Mouse (Mus musculus): ENCODE results near the gene Ikzf2.

The Ikzf2 gene

GRCm38 (mm10) chr1:69604213-69604612, 82.8 kb downstream of the Ikzf2 start:
- DNase-seq (ENCODE audit: extremely low read depth, insufficient read length, low spot score), result no peak

- no peak for DNase-seq (ENCODE audit: extremely low read depth, insufficient read length, low spot score)
Measured at GRCm38 (mm10) chr1:69600954-69601353, 86.1 kb downstream of the Ikzf2 start.

- no peak for DNase-seq (ENCODE audit: extremely low read depth, insufficient read length, low spot score)
Measured at GRCm38 (mm10) chr1:69599074-69599772, 87.8 kb downstream of the Ikzf2 start.

GRCm38 (mm10) chr1:69591889-69592288, 95.2 kb downstream of the Ikzf2 start:
- no peak for DNase-seq (ENCODE audit: extremely low read depth, insufficient read length, low spot score)

GRCm38 (mm10) chr1:69591328-69591801, 95.7 kb downstream of the Ikzf2 start:
- no peak for DNase-seq (ENCODE audit: extremely low read depth, insufficient read length, low spot score)

- DNase-seq (ENCODE audit: extremely low read depth, insufficient read length, low spot score), result no peak
Measured at GRCm38 (mm10) chr1:69585546-69585945, 101.5 kb downstream of the Ikzf2 start.

GRCm38 (mm10) chr1:69583932-69584659, 102.9 kb downstream of the Ikzf2 start:
- DNase-seq (ENCODE audit: extremely low read depth, insufficient read length, low spot score), result no peak

GRCm38 (mm10) chr1:69578917-69579316, 108.1 kb downstream of the Ikzf2 start:
- DNase-seq (ENCODE audit: extremely low read depth, insufficient read length, low spot score), result no peak

GRCm38 (mm10) chr1:69559443-69560090, 127.5 kb downstream of the Ikzf2 start:
- DNase-seq (ENCODE audit: extremely low read depth, insufficient read length, low spot score), result no peak

GRCm38 (mm10) chr1:69555636-69556151, 131.4 kb downstream of the Ikzf2 start:
- no peak for DNase-seq (ENCODE audit: extremely low read depth, insufficient read length, low spot score)

GRCm38 (mm10) chr1:69549987-69550386, 137.1 kb downstream of the Ikzf2 start:
- DNase-seq (ENCODE audit: extremely low read depth, insufficient read length, low spot score), result no peak

GRCm38 (mm10) chr1:69545885-69546253, 141.2 kb downstream of the Ikzf2 start:
- no peak for DNase-seq (ENCODE audit: extremely low read depth, insufficient read length, low spot score)

- DNase-seq (ENCODE audit: extremely low read depth, insufficient read length, low spot score), result no peak
Measured at GRCm38 (mm10) chr1:69545217-69545884, 141.7 kb downstream of the Ikzf2 start.

- DNase-seq (ENCODE audit: extremely low read depth, insufficient read length, low spot score), result no peak
Measured at GRCm38 (mm10) chr1:69543774-69544597, 143.1 kb downstream of the Ikzf2 start.

- DNase-seq (ENCODE audit: extremely low read depth, insufficient read length, low spot score), result no peak
Measured at GRCm38 (mm10) chr1:69542546-69542945, 144.5 kb downstream of the Ikzf2 start.

GRCm38 (mm10) chr1:69538663-69539062, 148.4 kb downstream of the Ikzf2 start:
- no peak for DNase-seq (ENCODE audit: extremely low read depth, insufficient read length, low spot score)

GRCm38 (mm10) chr1:69537619-69538018, 149.4 kb downstream of the Ikzf2 start:
- DNase-seq (ENCODE audit: extremely low read depth, insufficient read length, low spot score), result no peak

GRCm38 (mm10) chr1:69535507-69535906, 151.5 kb downstream of the Ikzf2 start:
- no peak for DNase-seq (ENCODE audit: extremely low read depth, insufficient read length, low spot score)

GRCm38 (mm10) chr1:69533048-69533447, 154.0 kb downstream of the Ikzf2 start:
- DNase-seq (ENCODE audit: extremely low read depth, insufficient read length, low spot score), result no peak

- DNase-seq (ENCODE audit: extremely low read depth, insufficient read length, low spot score), result no peak
Measured at GRCm38 (mm10) chr1:69528696-69529095, 158.3 kb downstream of the Ikzf2 start.
